In genomic region chr2:104299160-104299559, GRCm38 (mm10) we compare ENCODE assay signal across 9 mouse cellular contexts.
A peak's percentile ranks its signal among the peaks of the same experiment; 100 is the strongest.
DNase-seq lines count a peak whose midpoint lies in the region; ATAC-seq and TF ChIP-seq lines count a peak whose summit lies in the region.
"Had no signal": no experiment of that assay in that cellular context is flagged by ENCODE, and none has a peak within 500 bp of the region (broad histone marks: within the 10 kb centered on the region; RNA-seq: fewer than 3 reads in every experiment).

No protein-coding gene starts in this region.

- no peaks in the 10 kb centered on the region for H3K36me3 ChIP-seq in liver, embryonic 12.5 days
- H3K36me3 ChIP-seq in lung, embryonic 14.5 days (ENCODE audit: insufficient read depth): no peaks in the 10 kb centered on the region
- H3K36me3 ChIP-seq in stomach, embryonic 14.5 days (ENCODE audit: control insufficient read depth, insufficient read depth, low read length): no peaks in the 10 kb centered on the region
- H3K36me3 ChIP-seq: embryonic facial prominence, embryonic 15.5 days had no signal

- no peak overlapping the region for H3K27ac ChIP-seq in liver, embryonic 12.5 days
- no peak overlapping the region for H3K27ac ChIP-seq in lung, embryonic 14.5 days (ENCODE audit: low read depth)
- no peak overlapping the region for H3K27ac ChIP-seq in stomach, embryonic 14.5 days (ENCODE audit: low read length)
- H3K27ac ChIP-seq: embryonic facial prominence, embryonic 15.5 days had no signal

- H3K4me1 ChIP-seq in liver, embryonic 12.5 days: no peaks in the 10 kb centered on the region
- H3K4me1 ChIP-seq in lung, embryonic 14.5 days (ENCODE audit: insufficient read depth): no peaks in the 10 kb centered on the region
- no peaks in the 10 kb centered on the region for H3K4me1 ChIP-seq in stomach, embryonic 14.5 days (ENCODE audit: control insufficient read depth, insufficient read depth, low read length)
- H3K4me1 ChIP-seq: embryonic facial prominence, embryonic 15.5 days had no signal

- H3K9me3 ChIP-seq in liver, embryonic 12.5 days (replicated peaks): no peaks in the 10 kb centered on the region
- H3K9me3 ChIP-seq in lung, embryonic 14.5 days (ENCODE audit: low read depth, low read length): no peaks in the 10 kb centered on the region
- H3K9me3 ChIP-seq in stomach, embryonic 14.5 days (ENCODE audit: control insufficient read depth, low read depth, low read length): no peaks in the 10 kb centered on the region
- H3K9me3 ChIP-seq: embryonic facial prominence, embryonic 15.5 days had no signal

- no peak overlapping the region for H3K9ac ChIP-seq in liver, embryonic 12.5 days
- no peak overlapping the region for H3K9ac ChIP-seq in lung, embryonic 14.5 days
- H3K9ac ChIP-seq in stomach, embryonic 14.5 days (replicated peaks; ENCODE audit: low read depth, low read length): no peak overlapping the region
- H3K9ac ChIP-seq: embryonic facial prominence, embryonic 15.5 days had no signal

- ATAC-seq in liver, embryonic 12.5 days: no peak
- ATAC-seq in lung, embryonic 14.5 days (ENCODE audit: insufficient read depth): peak; percentile 75
- peak; percentile 56; the same call in 1 of the 2 replicates for ATAC-seq in stomach, embryonic 14.5 days (ENCODE audit: insufficient number of reproducible peaks, insufficient read depth, low FRiP score, low read depth)
- no peak for ATAC-seq in inflammation-experienced regulatory T-cells, adult 6 months

- peak; percentile 78 for DNase-seq in liver
- peak; percentile 47 for DNase-seq in adrenal gland, adult 2 months
- peak; percentile 32 to 55 for DNase-seq in heart, postnatal 36 days
- DNase-seq in lung, embryonic 14.5 days: peak; percentile 97
- DNase-seq in left cerebral cortex, adult 9 months (ENCODE audit: low spot score in 2 of 2): no peak

- no peak for TF ChIP-seq CTCF in lung, embryonic 14.5 days (IDR thresholded peaks at IDR 0.05; ENCODE audit: low read depth)

- H3K4me3 ChIP-seq in liver, embryonic 12.5 days: no peak overlapping the region
- H3K4me3 ChIP-seq in lung, embryonic 14.5 days (ENCODE audit: low read depth, low read length): no peak overlapping the region
- H3K4me3 ChIP-seq in stomach, embryonic 14.5 days (ENCODE audit: low read depth, low read length): no peak overlapping the region
- H3K4me3 ChIP-seq: embryonic facial prominence, embryonic 15.5 days had no signal

- no peak overlapping the region for H3K4me2 ChIP-seq in liver, embryonic 12.5 days
- no peak overlapping the region for H3K4me2 ChIP-seq in lung, embryonic 14.5 days
- no peak overlapping the region for H3K4me2 ChIP-seq in stomach, embryonic 14.5 days (replicated peaks; ENCODE audit: low read depth, low read length)
- H3K4me2 ChIP-seq: embryonic facial prominence, embryonic 15.5 days had no signal

- no peaks in the 10 kb centered on the region for H3K27me3 ChIP-seq in liver, embryonic 12.5 days (replicated peaks)
- H3K27me3 ChIP-seq in lung, embryonic 14.5 days (ENCODE audit: insufficient read depth, low read length): no peaks in the 10 kb centered on the region
- no peaks in the 10 kb centered on the region for H3K27me3 ChIP-seq in stomach, embryonic 14.5 days (ENCODE audit: control insufficient read depth, insufficient read depth, low read length)
- H3K27me3 ChIP-seq: embryonic facial prominence, embryonic 15.5 days had no signal

- WGBS in liver, embryonic 12.5 days (ENCODE audit: insufficient replicate concordance): 18% methylated on average over 7 of the region's 7 CpGs
- 10% methylated on average over 7 of the region's 7 CpGs for WGBS in lung, embryonic 14.5 days
- WGBS in stomach, embryonic 14.5 days: 11% methylated on average over 7 of the region's 7 CpGs

- intact Hi-C loops in heart, postnatal 36 days (cut with DNase I): no loop called here

Comparison
In these comparisons a context has a peak if more than half of its experiments do, and no peak if none do; other contexts are left out.
1. DNase-seq: peak in liver (single experiment), adrenal gland, adult 2 months (single experiment), heart, postnatal 36 days (2 of 2) and lung, embryonic 14.5 days (single experiment); none in left cerebral cortex, adult 9 months (0 of 2).
2. ATAC-seq: peak in lung, embryonic 14.5 days (single experiment) and stomach, embryonic 14.5 days (single experiment); none in liver, embryonic 12.5 days (single experiment) and inflammation-experienced regulatory T-cells, adult 6 months (single experiment).